9 mouse cellular contexts compared by ENCODE assay signal in the genomic region with DNA sequence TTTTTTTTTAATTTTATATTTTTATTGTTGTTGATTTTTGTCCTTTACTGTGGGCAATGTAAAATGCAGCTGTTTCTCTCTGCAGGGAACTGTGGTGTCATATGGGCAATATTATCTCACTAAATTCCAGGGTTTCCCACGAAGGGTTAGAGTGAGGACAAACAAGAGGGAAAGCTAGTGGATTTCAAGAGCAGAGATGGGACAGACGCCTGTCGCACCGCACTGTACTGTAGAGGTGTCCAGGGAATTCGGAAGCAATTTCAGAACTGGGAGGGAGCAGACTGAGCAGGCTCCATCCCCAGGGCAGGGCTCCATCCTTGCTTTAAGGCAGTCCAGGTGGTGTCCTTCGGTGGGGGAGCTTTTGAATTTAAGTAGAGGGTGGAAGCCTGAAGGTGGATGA. TPM values are rescaled to one million over a fixed set of nuclear protein-coding genes. Genes with fewer than 3 reads are reported as not detected.
DNase-seq lines count a peak whose midpoint lies in the region; ATAC-seq and TF ChIP-seq lines count a peak whose summit lies in the region.
"Had no signal": no experiment of that assay in that cellular context is flagged by ENCODE, and none has a peak within 500 bp of the region (broad histone marks: within the 10 kb centered on the region; RNA-seq: fewer than 3 reads in every experiment).

No protein-coding gene starts in this region.

- peak; percentile 46; the same call in 1 of the 2 replicates for ATAC-seq in limb, embryonic 14.5 days (ENCODE audit: low FRiP score, low read depth)
- no peak for ATAC-seq in midbrain, embryonic 16.5 days

- no peaks in the 10 kb centered on the region for H3K36me3 ChIP-seq in hindbrain, embryonic 10.5 days
- no peaks in the 10 kb centered on the region for H3K36me3 ChIP-seq in limb, embryonic 14.5 days (ENCODE audit: control insufficient read depth, insufficient read depth, low read length)
- no peaks in the 10 kb centered on the region for H3K36me3 ChIP-seq in midbrain, embryonic 16.5 days (ENCODE audit: control insufficient read depth, insufficient read depth, low read length)

- no peaks in the 10 kb centered on the region for H3K9me3 ChIP-seq in hindbrain, embryonic 10.5 days
- no peaks in the 10 kb centered on the region for H3K9me3 ChIP-seq in limb, embryonic 14.5 days (ENCODE audit: control insufficient read depth, low read length)
- H3K9me3 ChIP-seq in midbrain, embryonic 16.5 days (replicated peaks; ENCODE audit: control insufficient read depth, low read length, poor library complexity, severe bottlenecking), result no peaks in the 10 kb centered on the region

- no peak for TF ChIP-seq CTCF in cerebellum, adult 2 months (IDR thresholded peaks at IDR 0.05; ENCODE audit: borderline replicate concordance, insufficient read depth, low read depth, low read length)

- H3K9ac ChIP-seq in limb, embryonic 14.5 days (ENCODE audit: low read depth, low read length, severe bottlenecking), result peak overlapping the region; percentile 64; the same call in 1 of the 2 replicates
- peak overlapping the region; percentile 33; the same call in 1 of the 2 replicates for H3K9ac ChIP-seq in midbrain, embryonic 16.5 days (ENCODE audit: low read depth, low read length)

- TF ChIP-seq POLR2A in cerebellum, adult 2 months (IDR thresholded peaks at IDR 0.05; ENCODE audit: borderline replicate concordance, insufficient read depth, low read length), result no peak
- TF ChIP-seq POLR2A in limb, embryonic 14.5 days (IDR thresholded peaks at IDR 0.05; ENCODE audit: borderline replicate concordance, extremely low read depth, insufficient read depth, insufficient read length), result no peak

- WGBS in cerebellum, adult 2 months, result 16% methylated on average over 6 of the region's 6 CpGs
- 40% methylated on average over 6 of the region's 6 CpGs for WGBS in hindbrain, embryonic 10.5 days
- WGBS in limb, embryonic 14.5 days, result 26% methylated on average over 6 of the region's 6 CpGs
- WGBS in midbrain, embryonic 16.5 days, result 55% methylated on average over 6 of the region's 6 CpGs

- H3K4me2 ChIP-seq in limb, embryonic 14.5 days (replicated peaks; ENCODE audit: low read depth, low read length, severe bottlenecking), result peak overlapping the region; percentile 54
- 0 out of 2 replicates have a peak overlapping the region, but pooled peaks have one; percentile 6 for H3K4me2 ChIP-seq in midbrain, embryonic 16.5 days (ENCODE audit: low read length)

- DNase-seq in cerebellum, adult 2 months, result no peak
- no peak for DNase-seq in cerebellum, adult 11 months
- DNase-seq in hindbrain, embryonic 10.5 days (ENCODE audit: low spot score), result no peak
- DNase-seq in limb, embryonic 14.5 days (ENCODE audit: low spot score), result no peak
- DNase-seq in right cerebral cortex, adult 18-20 months, result no peak
- DNase-seq in frontal cortex, postnatal 36 days (ENCODE audit: low spot score in 2 of 2), result no peak

- H3K27me3 ChIP-seq in cerebellum, adult 2 months (ENCODE audit: control insufficient read depth, insufficient read depth, low read length), result no peaks in the 10 kb centered on the region
- H3K27me3 ChIP-seq in hindbrain, embryonic 10.5 days (ENCODE audit: insufficient read depth, poor library complexity, severe bottlenecking), result no peaks in the 10 kb centered on the region
- H3K27me3 ChIP-seq in limb, embryonic 14.5 days (ENCODE audit: control insufficient read depth, insufficient read depth, low read length), result no peaks in the 10 kb centered on the region
- H3K27me3 ChIP-seq in midbrain, embryonic 16.5 days (ENCODE audit: control insufficient read depth, insufficient read depth, low read depth, low read length), result no peaks in the 10 kb centered on the region

- no peaks in the 10 kb centered on the region for H3K4me1 ChIP-seq in cerebellum, adult 2 months (ENCODE audit: control insufficient read depth, insufficient read depth, low read length)
- H3K4me1 ChIP-seq in brown adipose tissue, adult 24 weeks (ENCODE audit: control insufficient read depth, insufficient read depth, insufficient read length, low read length), result peaks cover 15% of the 10 kb centered on the region
- H3K4me1 ChIP-seq in hindbrain, embryonic 10.5 days (replicated peaks), result peaks cover 21% of the 10 kb centered on the region; the same call in 1 of the 2 replicates
- peaks cover 14% of the 10 kb centered on the region for H3K4me1 ChIP-seq in limb, embryonic 14.5 days (ENCODE audit: control insufficient read depth, insufficient read depth, low read length)
- 0 out of 2 replicates have a peak, but pooled peaks cover 3% of the 10 kb centered on the region for H3K4me1 ChIP-seq in midbrain, embryonic 16.5 days (ENCODE audit: control insufficient read depth, insufficient read depth, low read length)

- H3K27ac ChIP-seq in cerebellum, adult 2 months (ENCODE audit: insufficient read depth, low read length), result peak overlapping the region; percentile 59; the same call in 1 of the 2 replicates
- H3K27ac ChIP-seq in brown adipose tissue, adult 24 weeks (replicated peaks; ENCODE audit: low read depth, low read length), result peak overlapping the region; percentile 79
- H3K27ac ChIP-seq in hindbrain, embryonic 10.5 days, result peak overlapping the region; percentile 93
- H3K27ac ChIP-seq in limb, embryonic 14.5 days (replicated peaks; ENCODE audit: low read depth, low read length), result no peak overlapping the region
- H3K27ac ChIP-seq in midbrain, embryonic 16.5 days (ENCODE audit: low read length), result no peak overlapping the region

- peak overlapping the region; percentile 44 for H3K4me3 ChIP-seq in cerebellum, adult 2 months (replicated peaks; ENCODE audit: insufficient read depth, low read depth, low read length)
- peak overlapping the region; percentile 78 for H3K4me3 ChIP-seq in brown adipose tissue, adult 24 weeks (ENCODE audit: insufficient read depth, low read depth, low read length)
- H3K4me3 ChIP-seq in hindbrain, embryonic 10.5 days, result peak overlapping the region; percentile 49
- H3K4me3 ChIP-seq in limb, embryonic 14.5 days (replicated peaks; ENCODE audit: low read length), result peak overlapping the region; percentile 42
- H3K4me3 ChIP-seq in midbrain, embryonic 16.5 days (ENCODE audit: low read depth, low read length), result peak overlapping the region; percentile 6; the same call in 1 of the 2 replicates

RNA-seq across cellular contexts. Expression of gene Selenop, which starts 2.9 kb away (rescaled TPM):
- polyA plus RNA-seq in cerebellum, adult 2 months (2012; rRNA removed), result 283 and 313 TPM in 2 replicates
- polyA plus RNA-seq in brown adipose tissue, adult 24 weeks (2012; ENCODE audit: insufficient read depth, insufficient read length, missing spikeins), result 768 and 1,045 TPM in 2 replicates
- 70.6 and 75.1 TPM in 2 replicates for polyA plus RNA-seq in hindbrain, embryonic 10.5 days (2016; fragmentation: Nextera tagmentation; extraction: Ambion mirVana)
- 96.9 and 99.2 TPM in 2 replicates for polyA plus RNA-seq in limb, embryonic 14.5 days (2012; rRNA removed)
- 174 and 191 TPM in 2 replicates for polyA plus RNA-seq in limb, embryonic 14.5 days (2014; fragmentation: Nextera tagmentation; extraction: Ambion mirVana)
- polyA plus RNA-seq in midbrain, embryonic 16.5 days (2015; fragmentation: Nextera tagmentation; extraction: Ambion mirVana), result 93.7 and 106 TPM in 2 replicates

RNA-seq across cellular contexts. Expression of gene Ccdc152, which starts 32.1 kb away (rescaled TPM):
- 1.2 and 1.3 TPM in 2 replicates for polyA plus RNA-seq in cerebellum, adult 2 months (2012; rRNA removed)
- 7.4 TPM in 1 of 2 replicates, not detected in the other for polyA plus RNA-seq in brown adipose tissue, adult 24 weeks (2012; ENCODE audit: insufficient read depth, insufficient read length, missing spikeins)
- not detected in 2 replicates for polyA plus RNA-seq in hindbrain, embryonic 10.5 days (2016; fragmentation: Nextera tagmentation; extraction: Ambion mirVana)
- 0.56 and 0.77 TPM in 2 replicates for polyA plus RNA-seq in limb, embryonic 14.5 days (2012; rRNA removed)
- 0.26 TPM in 1 of 2 replicates, not detected in the other for polyA plus RNA-seq in limb, embryonic 14.5 days (2014; fragmentation: Nextera tagmentation; extraction: Ambion mirVana)
- 0.17 TPM in 1 of 2 replicates, not detected in the other for polyA plus RNA-seq in midbrain, embryonic 16.5 days (2015; fragmentation: Nextera tagmentation; extraction: Ambion mirVana)
- polyA plus RNA-seq: C2C12 had no signal

Comparison
In these comparisons a context has a peak if more than half of its experiments do, and no peak if none do; other contexts are left out.
1. H3K27ac ChIP-seq: peak in cerebellum, adult 2 months (single experiment), brown adipose tissue, adult 24 weeks (single experiment) and hindbrain, embryonic 10.5 days (single experiment); none in limb, embryonic 14.5 days (single experiment) and midbrain, embryonic 16.5 days (single experiment).
2. H3K4me3 ChIP-seq: peak in every context shown above with its lines; median percentile 78 in brown adipose tissue, adult 24 weeks; 49 in hindbrain, embryonic 10.5 days; 44 in cerebellum, adult 2 months; 42 in limb, embryonic 14.5 days; 6 in midbrain, embryonic 16.5 days.